Mouse (Mus musculus) 3134 (cell line): ENCODE data around the gene Wfdc5.
"Not testable (repeated sequence)": the region's sequence is repeated elsewhere in the genome, so short reads cannot be mapped to it uniquely, and the experiment has no call there.

Experiments used
- DNase-seq: peaks from one replicate; pipeline ENCODE4 v3.0.0-alpha.2; 2011; ENCODE audit warnings: low spot score; ENCODE audit not compliant: insufficient read length; ENCODE audit errors: extremely low read depth

The Wfdc5 gene

GRCm38 (mm10) chr2:164182692-164183255 is at the start of gene Wfdc5:
TSS of gene Wfdc5 (minus strand) at chr2:164182742.
- no peak for DNase-seq

GRCm38 (mm10) chr2:164228361-164229070 is 46.0 kb upstream of the Wfdc5 start:
- no peak for DNase-seq

- no peak for DNase-seq
Measured at GRCm38 (mm10) chr2:164221522-164221921, 39.0 kb upstream of the Wfdc5 start, which contains the start of gene Wfdc15b. TSS of gene Wfdc15b (minus strand) at chr2:164221660.

GRCm38 (mm10) chr2:164219295-164219694 is 36.8 kb upstream of the Wfdc5 start:
- no peak for DNase-seq

- no peak for DNase-seq
Measured at GRCm38 (mm10) chr2:164212711-164213110, 30.2 kb upstream of the Wfdc5 start.

GRCm38 (mm10) chr2:164210892-164211291 is 28.4 kb upstream of the Wfdc5 start:
- DNase-seq = no peak

- DNase-seq = no peak
Measured at GRCm38 (mm10) chr2:164206676-164207075, 24.1 kb upstream of the Wfdc5 start.

GRCm38 (mm10) chr2:164206011-164206410 is 23.5 kb upstream of the Wfdc5 start:
- DNase-seq = not testable (repeated sequence)

GRCm38 (mm10) chr2:164199626-164200327 is 17.2 kb upstream of the Wfdc5 start, which contains the start of gene Wfdc15a:
TSS of gene Wfdc15a (minus strand) at chr2:164200130.
- no peak for DNase-seq

GRCm38 (mm10) chr2:164196700-164196990 is 14.1 kb upstream of the Wfdc5 start:
- DNase-seq = no peak

- DNase-seq = no peak
Measured at GRCm38 (mm10) chr2:164195971-164196699, 13.6 kb upstream of the Wfdc5 start.

GRCm38 (mm10) chr2:164194959-164195630 is 12.6 kb upstream of the Wfdc5 start:
- DNase-seq = no peak

- no peak for DNase-seq
Measured at GRCm38 (mm10) chr2:164192279-164192678, 9.7 kb upstream of the Wfdc5 start.

- DNase-seq = no peak
Measured at GRCm38 (mm10) chr2:164190576-164190975, 8.0 kb upstream of the Wfdc5 start, which contains the start of gene Wfdc12. TSS of gene Wfdc12 (minus strand) at chr2:164190608.

GRCm38 (mm10) chr2:164188722-164189121 is 6.2 kb upstream of the Wfdc5 start:
- DNase-seq = no peak

GRCm38 (mm10) chr2:164184145-164184719 is 1.7 kb upstream of the Wfdc5 start:
- DNase-seq = no peak

- DNase-seq = no peak
Measured at GRCm38 (mm10) chr2:164183340-164183739, 798 bp upstream of the Wfdc5 start.

- DNase-seq = no peak
Measured at GRCm38 (mm10) chr2:164180770-164181169, 1.8 kb downstream of the Wfdc5 start.

- no peak for DNase-seq
Measured at GRCm38 (mm10) chr2:164180124-164180523, 2.4 kb downstream of the Wfdc5 start.

- no peak for DNase-seq
Measured at GRCm38 (mm10) chr2:164177831-164178230, 4.7 kb downstream of the Wfdc5 start.
